In the genomic region with DNA sequence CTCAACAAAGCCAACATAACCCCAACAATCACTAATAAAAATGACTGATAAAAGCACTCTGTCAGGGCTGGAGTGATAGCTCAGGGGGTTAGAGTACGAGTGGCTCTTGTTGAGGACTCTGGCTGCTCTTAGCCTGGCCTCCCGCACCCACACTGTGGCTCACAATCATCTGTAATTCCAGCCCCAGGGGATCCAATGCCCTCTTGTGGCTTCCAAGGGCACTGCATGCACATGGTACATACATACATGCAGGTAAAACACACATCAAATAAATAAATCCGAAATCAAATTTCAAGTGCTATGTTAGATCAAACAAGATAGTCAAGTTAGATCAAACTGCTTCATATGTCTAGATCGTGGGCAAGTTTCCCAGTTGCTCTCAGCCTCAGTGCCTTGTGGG, we compare ENCODE assay signal across 10 mouse cellular contexts. TPM values are rescaled to one million over a fixed set of nuclear protein-coding genes. Genes with fewer than 3 reads are reported as not detected.
DNase-seq lines count a peak whose midpoint lies in the region; ATAC-seq and TF ChIP-seq lines count a peak whose summit lies in the region.
"Had no signal": no experiment of that assay in that cellular context is flagged by ENCODE, and none has a peak within 500 bp of the region (broad histone marks: within the 10 kb centered on the region; RNA-seq: fewer than 3 reads in every experiment).

No protein-coding gene starts in this region.

- no peak for TF ChIP-seq POLR2A in kidney, adult 2 months (IDR thresholded peaks at IDR 0.05; ENCODE audit: low read depth, low read length)
- no peak for TF ChIP-seq POLR2A in ES-Bruce4 (IDR thresholded peaks at IDR 0.05; ENCODE audit: insufficient read depth, low read length)
- TF ChIP-seq POLR2A in brain, embryonic 14.5 days (IDR thresholded peaks at IDR 0.05; ENCODE audit: borderline replicate concordance, extremely low read depth, insufficient read depth, insufficient read length, poor library complexity, severe bottlenecking): no peak

- H3K4me1 ChIP-seq in kidney, adult 2 months (ENCODE audit: control insufficient read depth, insufficient read depth, low read length): peaks cover 4% of the 10 kb centered on the region
- H3K4me1 ChIP-seq in kidney, embryonic 16.5 days (ENCODE audit: insufficient read depth, low read length): peaks cover 6% of the 10 kb centered on the region
- no peaks in the 10 kb centered on the region for H3K4me1 ChIP-seq in ES-Bruce4 (ENCODE audit: control insufficient read depth, insufficient read depth, low read length)

- whole genome bisulfite sequencing in kidney, adult 2 months: 74% methylated on average over 4 of the region's 4 CpGs
- 89% methylated on average over 4 of the region's 4 CpGs for WGBS in kidney, embryonic 16.5 days

- no peak overlapping the region for H3K27ac ChIP-seq in kidney, adult 2 months (ENCODE audit: insufficient read depth, low read depth, low read length)
- no peak overlapping the region for H3K27ac ChIP-seq in kidney, embryonic 16.5 days (ENCODE audit: low read length)
- H3K27ac ChIP-seq in ES-Bruce4 (ENCODE audit: insufficient read depth, low read length): no peak overlapping the region
- H3K27ac ChIP-seq: embryonic facial prominence, embryonic 15.5 days; limb, embryonic 15.5 days had no signal

- H3K27me3 ChIP-seq in kidney, adult 2 months (replicated peaks; ENCODE audit: control insufficient read depth, insufficient read depth, low read length): no peaks in the 10 kb centered on the region
- H3K27me3 ChIP-seq in kidney, embryonic 16.5 days (ENCODE audit: insufficient read depth, low read length): no peaks in the 10 kb centered on the region
- no peaks in the 10 kb centered on the region for H3K27me3 ChIP-seq in ES-Bruce4 (ENCODE audit: control insufficient read depth, insufficient read depth, low read length, poor library complexity, severe bottlenecking)
- H3K27me3 ChIP-seq: embryonic facial prominence, embryonic 15.5 days; limb, embryonic 15.5 days had no signal

- H3K9me3 ChIP-seq in kidney, embryonic 16.5 days (ENCODE audit: low read length): no peaks in the 10 kb centered on the region
- H3K9me3 ChIP-seq in ES-Bruce4 (replicated peaks; ENCODE audit: control insufficient read depth, insufficient read depth, low read length, poor library complexity, severe bottlenecking): no peaks in the 10 kb centered on the region
- H3K9me3 ChIP-seq: embryonic facial prominence, embryonic 15.5 days; limb, embryonic 15.5 days had no signal

- no peaks in the 10 kb centered on the region for H3K36me3 ChIP-seq in kidney, adult 2 months (ENCODE audit: control insufficient read depth, insufficient read depth, low read length)
- peaks cover 39% of the 10 kb centered on the region for H3K36me3 ChIP-seq in kidney, embryonic 16.5 days (ENCODE audit: insufficient read depth, low read length)
- peaks cover 17% of the 10 kb centered on the region for H3K36me3 ChIP-seq in ES-Bruce4 (ENCODE audit: control insufficient read depth, insufficient read depth, low read length, poor library complexity, severe bottlenecking)

- TF ChIP-seq EP300 in ES-Bruce4 (IDR thresholded peaks at IDR 0.05; ENCODE audit: insufficient read depth, low read depth, low read length): no peak

- no peak for ATAC-seq in kidney, embryonic 16.5 days (ENCODE audit: low FRiP score, low TSS enrichment)

- no peak overlapping the region for H3K9ac ChIP-seq in kidney, embryonic 16.5 days (replicated peaks; ENCODE audit: low read length)
- no peak overlapping the region for H3K9ac ChIP-seq in ES-Bruce4 (ENCODE audit: low read depth, poor library complexity, severe bottlenecking)
- H3K9ac ChIP-seq: embryonic facial prominence, embryonic 15.5 days; limb, embryonic 15.5 days had no signal

- peak; percentile 48 for DNase-seq in kidney, adult 2 months
- DNase-seq in brain, embryonic 14.5 days (ENCODE audit: low read depth): peak; percentile 37
- DNase-seq in lung, postnatal 10 days: peak; percentile 32
- no peak for DNase-seq in layer of hippocampus, postnatal 25 days (ENCODE audit: extremely low spot score in 1 of 2, low spot score in 1 of 2)
- no peak for DNase-seq in left cerebral cortex, adult 18-20 months (ENCODE audit: low spot score in 2 of 2)
- no peak for DNase-seq in cerebellum, adult 9-11 months

- no peak overlapping the region for H3K4me3 ChIP-seq in kidney, adult 2 months (ENCODE audit: insufficient read depth, low read depth, low read length)
- H3K4me3 ChIP-seq in kidney, embryonic 16.5 days (ENCODE audit: low read length): no peak overlapping the region
- no peak overlapping the region for H3K4me3 ChIP-seq in ES-Bruce4 (ENCODE audit: low read depth, low read length)
- H3K4me3 ChIP-seq: embryonic facial prominence, embryonic 15.5 days; limb, embryonic 15.5 days had no signal

- peak; percentile 65 for TF ChIP-seq CTCF in kidney, adult 2 months (conservative IDR thresholded peaks at IDR 0.05; ENCODE audit: insufficient read depth, insufficient read length, low read depth, low read length)
- TF ChIP-seq CTCF in ES-Bruce4 (IDR thresholded peaks at IDR 0.05; ENCODE audit: low read depth, low read length): peak; percentile 61
- peak; percentile 59; the same call in 1 of the 2 replicates for TF ChIP-seq CTCF in brain, embryonic 14.5 days (IDR thresholded peaks at IDR 0.05; ENCODE audit: borderline replicate concordance, extremely low read depth, insufficient read depth, insufficient read length)

- no peak overlapping the region for H3K4me2 ChIP-seq in kidney, embryonic 16.5 days (replicated peaks; ENCODE audit: low read depth, low read length)
- H3K4me2 ChIP-seq: embryonic facial prominence, embryonic 15.5 days; limb, embryonic 15.5 days had no signal

RNA-seq across cellular contexts. Expression of a gene that starts 1.7 kb away (rescaled TPM):
- polyA plus RNA-seq in kidney, adult 2 months (2012; rRNA removed): 10.4 and 10.6 TPM in 2 replicates
- polyA plus RNA-seq in kidney, embryonic 16.5 days (2015; fragmentation: Nextera tagmentation; extraction: Ambion mirVana): 6.5 and 7.2 TPM in 2 replicates
- 3.9 and 5.3 TPM in 2 replicates for polyA plus RNA-seq in ES-Bruce4 (2011; ENCODE audit: insufficient read depth, insufficient read length, low read depth, missing spikeins)
- 18.5 and 27.6 TPM in 2 replicates for polyA plus RNA-seq in brain, embryonic 14.5 days (2012; rRNA removed)
- total RNA-seq in layer of hippocampus, postnatal 25 days (2021): 10 to 100 TPM; 37.4 to 41.9 TPM
- 10 to 100 TPM; 34.8 to 44.6 TPM for total RNA-seq in left cerebral cortex, adult 18-20 months (2021)

RNA-seq across cellular contexts. Expression of a gene that starts 20.0 kb away (rescaled TPM):
- 73.8 and 84.4 TPM in 2 replicates for polyA plus RNA-seq in kidney, adult 2 months (2012; rRNA removed)
- 113 and 124 TPM in 2 replicates for polyA plus RNA-seq in kidney, embryonic 16.5 days (2015; fragmentation: Nextera tagmentation; extraction: Ambion mirVana)
- 129 and 139 TPM in 2 replicates for polyA plus RNA-seq in ES-Bruce4 (2011; ENCODE audit: insufficient read depth, insufficient read length, low read depth, missing spikeins)
- 111 and 122 TPM in 2 replicates for polyA plus RNA-seq in brain, embryonic 14.5 days (2012; rRNA removed)
- total RNA-seq in layer of hippocampus, postnatal 25 days (2021): 10 to 100 TPM; 41.0 to 43.5 TPM
- total RNA-seq in left cerebral cortex, adult 18-20 months (2021): 10 to 100 TPM; 35.3 to 43.1 TPM

RNA-seq across cellular contexts. Expression of a gene that starts 29.6 kb away (rescaled TPM):
- polyA plus RNA-seq in kidney, adult 2 months (2012; rRNA removed): 19.8 and 26.9 TPM in 2 replicates
- 14.2 and 15.3 TPM in 2 replicates for polyA plus RNA-seq in kidney, embryonic 16.5 days (2015; fragmentation: Nextera tagmentation; extraction: Ambion mirVana)
- polyA plus RNA-seq in ES-Bruce4 (2011; ENCODE audit: insufficient read depth, insufficient read length, low read depth, missing spikeins): 8.2 and 10.3 TPM in 2 replicates
- polyA plus RNA-seq in brain, embryonic 14.5 days (2012; rRNA removed): 32.0 and 48.4 TPM in 2 replicates
- 10 to 100 TPM; 24.9 to 25.5 TPM for total RNA-seq in layer of hippocampus, postnatal 25 days (2021)
- 10 to 100 TPM; 21.4 to 25.2 TPM for total RNA-seq in left cerebral cortex, adult 18-20 months (2021)

RNA-seq across cellular contexts. Expression of a gene that starts 30.4 kb away (rescaled TPM):
- 0.61 and 13.4 TPM in 2 replicates for polyA plus RNA-seq in kidney, adult 2 months (2012; rRNA removed)
- 9.4 and 11.0 TPM in 2 replicates for polyA plus RNA-seq in kidney, embryonic 16.5 days (2015; fragmentation: Nextera tagmentation; extraction: Ambion mirVana)
- polyA plus RNA-seq in ES-Bruce4 (2011; ENCODE audit: insufficient read depth, insufficient read length, low read depth, missing spikeins): 4.5 and 4.8 TPM in 2 replicates
- polyA plus RNA-seq in brain, embryonic 14.5 days (2012; rRNA removed): 0.95 and 1.7 TPM in 2 replicates
- under 1 TPM; 0.84 to 0.89 TPM for total RNA-seq in layer of hippocampus, postnatal 25 days (2021)
- total RNA-seq in left cerebral cortex, adult 18-20 months (2021): 1 to 10 TPM; 1.2 to 1.4 TPM

RNA-seq across cellular contexts. Expression of a gene that starts 34.8 kb away (rescaled TPM):
- polyA plus RNA-seq in kidney, adult 2 months (2012; rRNA removed): 2.7 and 3.6 TPM in 2 replicates
- polyA plus RNA-seq in kidney, embryonic 16.5 days (2015; fragmentation: Nextera tagmentation; extraction: Ambion mirVana): 2.4 and 3.8 TPM in 2 replicates
- 2.7 and 3.9 TPM in 2 replicates for polyA plus RNA-seq in ES-Bruce4 (2011; ENCODE audit: insufficient read depth, insufficient read length, low read depth, missing spikeins)
- polyA plus RNA-seq in brain, embryonic 14.5 days (2012; rRNA removed): 10.3 and 14.2 TPM in 2 replicates
- total RNA-seq in layer of hippocampus, postnatal 25 days (2021): 10 to 100 TPM; 20.2 to 20.9 TPM
- total RNA-seq in left cerebral cortex, adult 18-20 months (2021): 10 to 100 TPM; 25.3 to 27.0 TPM

Comparison
In these comparisons a context has a peak if more than half of its experiments do, and no peak if none do; other contexts are left out.
1. DNase-seq: peak in kidney, adult 2 months (single experiment), brain, embryonic 14.5 days (single experiment) and lung, postnatal 10 days (single experiment); none in layer of hippocampus, postnatal 25 days (0 of 2), left cerebral cortex, adult 18-20 months (0 of 2) and cerebellum, adult 9-11 months (single experiment).
2. Peak in every context shown above with its lines, with median percentiles within 50 percentile points of each other: CTCF ChIP-seq.